Comparison of ENCODE assay signal across 10 mouse cellular contexts in the genomic region with DNA sequence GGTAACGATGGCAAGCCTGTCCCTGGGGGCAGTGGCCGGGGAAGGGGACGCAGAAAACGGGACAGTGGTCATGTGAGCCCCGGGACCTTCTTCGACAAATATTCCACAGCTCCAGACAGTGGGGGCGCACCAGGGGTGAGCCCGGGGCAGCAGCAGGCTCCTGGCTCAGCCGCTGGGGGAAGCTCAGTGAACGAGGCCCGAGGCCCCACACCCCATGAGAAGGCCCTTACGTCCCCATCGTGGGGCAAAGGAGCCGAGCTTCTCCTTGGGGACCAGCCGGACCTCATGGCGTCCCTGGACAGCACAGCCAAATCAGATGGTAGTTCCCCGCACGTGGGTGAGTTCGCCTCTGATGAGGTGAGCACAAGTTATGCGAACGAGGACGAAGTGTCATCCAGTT. TPM values are rescaled to one million over a fixed set of nuclear protein-coding genes. Genes with fewer than 3 reads are reported as not detected.
A peak's percentile ranks its signal among the peaks of the same experiment; 100 is the strongest.
DNase-seq lines count a peak whose midpoint lies in the region; ATAC-seq and TF ChIP-seq lines count a peak whose summit lies in the region.
"Had no signal": no experiment of that assay in that cellular context is flagged by ENCODE, and none has a peak within 500 bp of the region (broad histone marks: within the 10 kb centered on the region; RNA-seq: fewer than 3 reads in every experiment).

No protein-coding gene starts in this region.

- no peak for ATAC-seq in heart, embryonic 15.5 days (replicated peaks; ENCODE audit: insufficient number of reproducible peaks, insufficient read depth, low FRiP score, low read depth)
- ATAC-seq in hindbrain, embryonic 11.5 days (ENCODE audit: low FRiP score), result no peak
- no peak for ATAC-seq in midbrain, embryonic 13.5 days
- no peak for ATAC-seq in erythroid progenitor cell, adult 5-6 weeks (replicated peaks; ENCODE audit: low FRiP score, poor library complexity, severe bottlenecking)

- H3K27ac ChIP-seq in heart, embryonic 15.5 days, result no peak overlapping the region
- peak overlapping the region; percentile 91 for H3K27ac ChIP-seq in cortical plate, adult 2 months (ENCODE audit: insufficient read depth, low read length)
- H3K27ac ChIP-seq in hindbrain, embryonic 11.5 days (ENCODE audit: low read depth, low read length), result peak overlapping the region; percentile 99
- H3K27ac ChIP-seq in midbrain, embryonic 13.5 days, result peak overlapping the region; percentile 97

- WGBS in heart, embryonic 15.5 days, result 73% methylated on average over 22 of the region's 22 CpGs
- 12% methylated on average over 22 of the region's 22 CpGs for WGBS in hindbrain, embryonic 11.5 days
- 17% methylated on average over 22 of the region's 22 CpGs for WGBS in midbrain, embryonic 13.5 days

- peaks cover 64% of the 10 kb centered on the region for H3K4me1 ChIP-seq in heart, embryonic 15.5 days (replicated peaks)
- H3K4me1 ChIP-seq in cortical plate, adult 2 months (ENCODE audit: control insufficient read depth, insufficient read depth, low read length), result no peaks in the 10 kb centered on the region
- peaks cover 12% of the 10 kb centered on the region for H3K4me1 ChIP-seq in hindbrain, embryonic 11.5 days (replicated peaks; ENCODE audit: control insufficient read depth, insufficient read depth, low read length)
- H3K4me1 ChIP-seq in midbrain, embryonic 13.5 days (replicated peaks), result peaks cover 72% of the 10 kb centered on the region

- H3K9me3 ChIP-seq in heart, embryonic 15.5 days (replicated peaks), result no peaks in the 10 kb centered on the region
- no peaks in the 10 kb centered on the region for H3K9me3 ChIP-seq in hindbrain, embryonic 11.5 days (ENCODE audit: control insufficient read depth, low read length)
- H3K9me3 ChIP-seq in midbrain, embryonic 13.5 days, result no peaks in the 10 kb centered on the region

- peak overlapping the region; percentile 80 for H3K4me3 ChIP-seq in heart, embryonic 15.5 days
- peak overlapping the region; percentile 75 for H3K4me3 ChIP-seq in cortical plate, adult 2 months (ENCODE audit: insufficient read depth, low read length)
- peak overlapping the region; percentile 98 for H3K4me3 ChIP-seq in hindbrain, embryonic 11.5 days (ENCODE audit: low read depth, low read length)
- H3K4me3 ChIP-seq in midbrain, embryonic 13.5 days (replicated peaks), result peak overlapping the region; percentile 97

- H3K9ac ChIP-seq in heart, embryonic 15.5 days, result peak overlapping the region; percentile 50
- H3K9ac ChIP-seq in hindbrain, embryonic 11.5 days (ENCODE audit: low read depth, low read length), result peak overlapping the region; percentile 100
- H3K9ac ChIP-seq in midbrain, embryonic 13.5 days (replicated peaks), result peak overlapping the region; percentile 100

- no peak for DNase-seq in heart, adult 8-10 months (ENCODE audit: low spot score)
- DNase-seq in hindbrain, embryonic 11.5 days (ENCODE audit: low spot score), result peak; percentile 64
- DNase-seq in spleen, postnatal 10 days (ENCODE audit: low spot score in 2 of 2), result no peak
- no peak for DNase-seq in frontal cortex, postnatal 25 days (ENCODE audit: low spot score in 2 of 2)
- DNase-seq: thymus, postnatal 14 days had no signal

- H3K36me3 ChIP-seq in heart, embryonic 15.5 days, result 0 out of 2 replicates have a peak, but pooled peaks cover 2% of the 10 kb centered on the region
- peaks cover 6% of the 10 kb centered on the region for H3K36me3 ChIP-seq in hindbrain, embryonic 11.5 days (ENCODE audit: control insufficient read depth, insufficient read depth, low read length)
- H3K36me3 ChIP-seq in midbrain, embryonic 13.5 days, result peaks cover 41% of the 10 kb centered on the region

- H3K27me3 ChIP-seq in heart, embryonic 15.5 days, result peaks cover 37% of the 10 kb centered on the region
- H3K27me3 ChIP-seq in hindbrain, embryonic 11.5 days (ENCODE audit: control insufficient read depth, insufficient read depth, low read length), result no peaks in the 10 kb centered on the region
- H3K27me3 ChIP-seq in midbrain, embryonic 13.5 days, result no peaks in the 10 kb centered on the region

- TF ChIP-seq POLR2A in cortical plate, adult 2 months (IDR thresholded peaks at IDR 0.05; ENCODE audit: extremely low read depth, insufficient read depth, low read length), result no peak

- H3K4me2 ChIP-seq in heart, embryonic 15.5 days, result peak overlapping the region; percentile 98
- peak overlapping the region; percentile 98 for H3K4me2 ChIP-seq in hindbrain, embryonic 11.5 days (replicated peaks; ENCODE audit: low read depth, low read length)
- peak overlapping the region; percentile 100 for H3K4me2 ChIP-seq in midbrain, embryonic 13.5 days (replicated peaks)

- no peak for TF ChIP-seq CTCF in cortical plate, adult 2 months (IDR thresholded peaks at IDR 0.05; ENCODE audit: extremely low read depth, insufficient read depth, low read length)

RNA-seq across cellular contexts. Expression of a gene that starts 3.7 kb away (rescaled TPM):
- polyA plus RNA-seq in heart, embryonic 15.5 days (2015; fragmentation: Nextera tagmentation; extraction: Ambion mirVana), result 6.4 and 7.7 TPM in 2 replicates
- total RNA-seq in heart, adult 8-10 months (2022), result 10 to 100 TPM; 13.9 to 21.6 (median 19.8) TPM
- 12.8 and 14.8 TPM in 2 replicates for polyA plus RNA-seq in cortical plate, adult 2 months (2012; rRNA removed)
- 41.9 and 42.5 TPM in 2 replicates for polyA plus RNA-seq in hindbrain, embryonic 11.5 days (2014; fragmentation: Nextera tagmentation; extraction: Ambion mirVana)
- polyA plus RNA-seq in midbrain, embryonic 13.5 days (2015; fragmentation: Nextera tagmentation; extraction: Ambion mirVana), result 60.2 and 73.1 TPM in 2 replicates
- 0.36 TPM in 1 of 2 replicates, not detected in the other for total RNA-seq in erythroid progenitor cell, adult 5-6 weeks (2015; ENCODE audit: low replicate concordance)
- 0.13 TPM in 1 of 2 replicates, not detected in the other for total RNA-seq in erythroid progenitor cell, adult 5-6 weeks (2017; ENCODE audit: low replicate concordance)
- total RNA-seq: CH12.LX had no signal

Comparison
In these comparisons a context has a peak if more than half of its experiments do, and no peak if none do; other contexts are left out.
1. H3K9ac ChIP-seq: peak in every context shown above with its lines; median percentile 100 in hindbrain, embryonic 11.5 days; 100 in midbrain, embryonic 13.5 days; 50 in heart, embryonic 15.5 days.